Mouse (Mus musculus) forebrain, embryonic 14.5 days (tissue): ENCODE measurements around the gene Ybx1. TPM values are rescaled to one million over a fixed set of nuclear protein-coding genes. Genes with fewer than 3 reads are reported as not detected.

Source experiments
- ATAC-seq: fragments of 200-750 bp; cut with Nextera tagmentation; 2 replicates; pipeline ENCODE4 v1.8.0; 2017; ENCODE audit warnings: mild to moderate bottlenecking, moderate library complexity
- DNase-seq: peaks from one replicate; pipeline ENCODE4 v3.0.0-alpha.2; 2015; ENCODE audit warnings: low spot score
- H3K27ac ChIP-seq: fragments of 300-500 bp; sonication (generic); 2 replicates; pipeline ENCODE4 v1.5.1; 2014; ENCODE audit warnings: low read depth, mild to moderate bottlenecking, control low read depth, low read length, moderate library complexity
- H3K27me3 ChIP-seq: fragments of 300-500 bp; sonication (generic); replicated peaks from 2 replicates; pipeline ENCODE4 v1.6.1; 2014; ENCODE audit warnings: low read length, control low read depth, mixed read lengths; ENCODE audit not compliant: control insufficient read depth, insufficient read depth
- H3K36me3 ChIP-seq: fragments of 300-500 bp; sonication (generic); 2 replicates; pipeline ENCODE4 v1.6.1; 2014; ENCODE audit warnings: low read length, control low read depth; ENCODE audit not compliant: control insufficient read depth, insufficient read depth
- H3K4me1 ChIP-seq: fragments of 300-500 bp; sonication (generic); 2 replicates; pipeline ENCODE4 v1.6.1; 2014; ENCODE audit warnings: antibody characterized with exemption, low read length, control low read depth; ENCODE audit not compliant: control insufficient read depth, insufficient read depth
- H3K4me2 ChIP-seq: fragments of 300-500 bp; sonication (generic); 2 replicates; pipeline ENCODE4 v1.6.1; 2014; ENCODE audit warnings: mild to moderate bottlenecking, control low read depth, low read length
- H3K4me3 ChIP-seq: fragments of 300-500 bp; sonication (generic); 2 replicates; pipeline ENCODE4 v1.5.1; 2014; ENCODE audit warnings: low read depth, low read length, control low read depth
- H3K9ac ChIP-seq: fragments of 300-500 bp; sonication (generic); 2 replicates; pipeline ENCODE4 v1.6.1; 2014; ENCODE audit warnings: mild to moderate bottlenecking, low read length, control low read depth, moderate library complexity
- H3K9me3 ChIP-seq: fragments of 300-500 bp; sonication (generic); replicated peaks from 2 replicates; pipeline ENCODE4 v1.6.1; 2016; ENCODE audit warnings: low read length, control low read depth, mixed read lengths; ENCODE audit not compliant: control insufficient read depth
- WGBS: fragments of 180-500 bp; shearing (Covaris S2); extraction: QIAGEN DNeasy Blood & Tissue Kit; methylation state at CpG from one replicate; pipeline ENCODE4 v1.1.7; 2014; 5-methylcytosine and 5-hydroxymethylcytosine counted together
- polyA plus RNA-seq: library from polyadenylated mRNA; unstranded; fragments of >200 nt; fragmentation: Nextera tagmentation; extraction: Ambion mirVana; gene quantifications from 2 replicates; pipeline ENCODE4 v1.2.1, GENCODE M21; 2014

Gene Ybx1
- polyA plus RNA-seq, 1 experiment from 2014 or later, result 963 TPM

GRCm38 (mm10) chr4:119238661-119239060, 55.7 kb downstream of the Ybx1 start:
- H3K27me3 ChIP-seq, result no peaks in the 10 kb centered on the region
- no peak overlapping the region for H3K9ac ChIP-seq
- H3K27ac ChIP-seq, result no peak overlapping the region
- no peak for DNase-seq
- peaks cover 6% of the 10 kb centered on the region; the same call in 1 of the 2 replicates for H3K4me1 ChIP-seq
- no peak for ATAC-seq
- H3K9me3 ChIP-seq, result no peaks in the 10 kb centered on the region
- no peak overlapping the region for H3K4me2 ChIP-seq
- H3K4me3 ChIP-seq, result no peak overlapping the region
- peaks cover 31% of the 10 kb centered on the region for H3K36me3 ChIP-seq
- WGBS, result 72% methylated on average over 3 of the region's 3 CpGs

GRCm38 (mm10) chr4:119234348-119234747, 60.1 kb downstream of the Ybx1 start:
- ATAC-seq (no peak), DNase-seq (no peak)
- Histone ChIP-seq H3K36me3 (peaks cover 8% of the 10 kb centered on the region; the same call in 1 of the 2 replicates), H3K27me3 (no peaks in the 10 kb centered on the region), H3K4me1 (peaks cover 15% of the 10 kb centered on the region), H3K9ac (no peak overlapping the region), H3K27ac (no peak overlapping the region), H3K4me2 (peak overlapping the region; percentile 95), H3K9me3 (no peaks in the 10 kb centered on the region), H3K4me3 (no peak overlapping the region)
- WGBS, result 90% methylated on average over 3 of the region's 3 CpGs

GRCm38 (mm10) chr4:119233256-119233901, 61.0 kb downstream of the Ybx1 start:
- Histone ChIP-seq H3K9me3 (no peaks in the 10 kb centered on the region), H3K27me3 (no peaks in the 10 kb centered on the region), H3K4me3 (peak overlapping the region; percentile 89), H3K9ac (peak overlapping the region; percentile 76), H3K27ac (peak overlapping the region; percentile 40; the same call in 1 of the 2 replicates), H3K36me3 (peaks cover 8% of the 10 kb centered on the region; the same call in 1 of the 2 replicates), H3K4me1 (peaks cover 13% of the 10 kb centered on the region), H3K4me2 (peak overlapping the region; percentile 95)
- ATAC-seq, result peak; percentile 57
- peak; percentile 79 for DNase-seq
- under 1% methylated on average over 36 of the region's 36 CpGs for WGBS

- no peaks in the 10 kb centered on the region for H3K9me3 ChIP-seq
Measured at GRCm38 (mm10) chr4:119232410-119233255, 61.8 kb downstream of the Ybx1 start, which contains the start of the genes AU022252 and P3h1. Gene AU022252, minus strand, starts transcription at chr4:119232712. Gene P3h1, plus strand, starts transcription at chr4:119232915.

More at GRCm38 (mm10) chr4:119232410-119233255, 61.8 kb downstream of the Ybx1 start, which contains the start of the genes AU022252 and P3h1:
- no peaks in the 10 kb centered on the region for H3K27me3 ChIP-seq
- H3K9ac ChIP-seq, result peak within 1 kb of the TSS; percentile 82
- under 1% methylated on average over 68 of the region's 71 CpGs for WGBS
- peak within 1 kb of the TSS; percentile 89 for H3K4me3 ChIP-seq
- H3K4me1 ChIP-seq, result peaks cover 13% of the 10 kb centered on the region
- peak within 1 kb of the TSS; percentile 40; the same call in 1 of the 2 replicates for H3K27ac ChIP-seq
- H3K36me3 ChIP-seq, result peaks cover 16% of the 10 kb centered on the region; the same call in 1 of the 2 replicates
- H3K4me2 ChIP-seq, result peak within 1 kb of the TSS; percentile 95
- ATAC-seq (peak; percentile 98), DNase-seq (peak; percentile 100)

Other genes starting within 250 kb of the Ybx1 start
- 85.3 and 96.7 TPM in 2 replicates for gene Slc2a1, start 185.9 kb downstream of the Ybx1 start, polyA plus RNA-seq
- gene Zfp691, start 120.4 kb downstream of the Ybx1 start, polyA plus RNA-seq, result 4.2 and 4.3 TPM in 2 replicates
- gene Ermap, start 104.6 kb downstream of the Ybx1 start, polyA plus RNA-seq, result 0.41 and 0.94 TPM in 2 replicates
- gene Svbp, start 99.3 kb downstream of the Ybx1 start, polyA plus RNA-seq, result 290 and 301 TPM in 2 replicates
- gene Tmem269, start 76.4 kb downstream of the Ybx1 start, polyA plus RNA-seq, result 0.22 and 0.48 TPM in 2 replicates
- 25.5 and 28.8 TPM in 2 replicates for gene AU022252, start 61.9 kb downstream of the Ybx1 start, polyA plus RNA-seq
- 8.0 and 9.5 TPM in 2 replicates for gene P3h1, start 61.7 kb downstream of the Ybx1 start, polyA plus RNA-seq
- 0.13 and 0.35 TPM in 2 replicates for gene Cldn19, start 39.2 kb downstream of the Ybx1 start, polyA plus RNA-seq
- 84.1 and 95.8 TPM in 2 replicates for gene Ppih, start 25.9 kb upstream of the Ybx1 start, polyA plus RNA-seq
- 14.0 and 14.4 TPM in 2 replicates for gene Ccdc30, start 120.9 kb upstream of the Ybx1 start, polyA plus RNA-seq
- gene Ppcs, start 127.8 kb upstream of the Ybx1 start, polyA plus RNA-seq, result 17.1 and 23.0 TPM in 2 replicates
- 0.30 and 0.38 TPM in 2 replicates for gene Zmynd12, start 128.2 kb upstream of the Ybx1 start, polyA plus RNA-seq
- gene Rimkla, start 198.0 kb upstream of the Ybx1 start, polyA plus RNA-seq, result 17.7 and 22.3 TPM in 2 replicates
- 19.8 and 25.0 TPM in 2 replicates for gene Foxj3, start 242.4 kb upstream of the Ybx1 start, polyA plus RNA-seq
- gene Frg2f1, start 244.9 kb upstream of the Ybx1 start, polyA plus RNA-seq, result 4.2 and 6.5 TPM in 2 replicates